Mouse (Mus musculus) mesoderm, embryonic 11.5 days (tissue): ENCODE measurements around the gene Gphn.

Source experiments
- DNase-seq: peaks from one replicate; pipeline ENCODE4 v3.0.0-alpha.2; 2012; ENCODE audit warnings: low read depth, low spot score

Gphn gene

GRCm38 (mm10) chr12:78693281-78693680 is 467.1 kb downstream of the Gphn start:
- no peak for DNase-seq

GRCm38 (mm10) chr12:78717783-78718182 is 491.6 kb downstream of the Gphn start:
- no peak for DNase-seq

- DNase-seq: no peak
These were observed 501.5 kb downstream of the Gphn start for GRCm38 (mm10) chr12:78727723-78728122.
